Mouse (Mus musculus) kidney, postnatal 25 days (tissue): ENCODE measurements around the gene Vmn1r116.
"Not testable (repeated sequence)": the region's sequence is repeated elsewhere in the genome, so short reads cannot be mapped to it uniquely, and the experiment has no call there.

Experiments
- DNase-seq, 2 experiments: peaks; one replicate each; pipeline ENCODE4 v3.0.0; 2021; ENCODE audit warnings: mixed read lengths in 2 of 2

Vmn1r116 gene

DNA sequence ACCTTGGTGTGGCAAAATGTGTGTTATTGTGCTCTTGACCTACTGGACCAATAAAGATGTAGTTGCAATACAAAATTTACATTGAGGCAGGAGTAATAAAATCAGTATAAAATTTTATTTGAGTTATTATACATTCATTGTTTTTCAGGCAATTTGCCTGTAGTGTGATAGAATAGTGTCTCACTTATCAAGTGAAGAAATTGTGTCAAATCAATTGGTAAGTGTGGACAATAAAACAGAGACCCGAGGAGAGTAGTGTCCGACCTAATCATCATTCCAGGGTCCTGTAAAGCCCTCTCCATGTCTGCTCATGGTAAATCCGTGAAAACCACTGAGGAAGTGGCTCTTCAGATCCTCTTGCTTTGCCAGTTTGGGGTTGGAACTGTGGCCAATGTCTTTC is at the start of gene Vmn1r116:
Gene Vmn1r116, plus strand, starts transcription at position 301 of the 400 bp plus-strand sequence.
- not testable (repeated sequence) for DNase-seq

- DNase-seq, result not testable (repeated sequence)
Measured at GRCm38 (mm10) chr7:20844885-20845284, 27.2 kb upstream of the Vmn1r116 start, which contains the start of gene Vmn1r115. TSS of gene Vmn1r115 (minus strand) at chr7:20844985.

- DNase-seq, result not testable (repeated sequence)
Measured at GRCm38 (mm10) chr7:20884021-20884420, 12.0 kb downstream of the Vmn1r116 start, which contains the start of gene Vmn1r117. TSS of gene Vmn1r117 (minus strand) at chr7:20884121.

- DNase-seq, result not testable (repeated sequence)
Measured at GRCm38 (mm10) chr7:20912247-20912646, 40.2 kb downstream of the Vmn1r116 start, which contains the start of gene Vmn1r118. TSS of gene Vmn1r118 (minus strand) at chr7:20912347.
